Mouse (Mus musculus): Measurements from ENCODE around the gene Gm11099.

Gene Gm11099

DNA sequence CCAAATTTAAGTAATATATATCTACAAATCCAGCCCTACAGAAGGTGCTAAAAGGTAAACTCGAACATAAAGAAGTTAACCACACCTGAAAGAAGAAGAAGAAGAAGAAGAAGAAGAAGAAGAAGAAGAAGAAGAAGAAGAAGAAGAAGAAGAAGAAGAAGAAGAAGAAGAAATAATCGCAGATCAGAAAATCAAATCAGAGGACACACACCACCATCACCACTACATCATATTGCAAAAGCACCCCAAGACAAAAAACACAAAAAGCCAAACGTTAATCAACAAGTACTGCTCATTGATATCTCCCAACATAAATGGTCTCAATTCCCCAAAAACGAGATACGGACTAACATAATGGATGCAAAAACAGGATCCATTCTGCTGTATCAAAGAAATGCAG is at the start of gene Gm11099:
TSS of gene Gm11099 (plus strand) at position 301 of the 400 bp plus-strand sequence.
- CTCF ChIA-PET = no interaction called here

DNA sequence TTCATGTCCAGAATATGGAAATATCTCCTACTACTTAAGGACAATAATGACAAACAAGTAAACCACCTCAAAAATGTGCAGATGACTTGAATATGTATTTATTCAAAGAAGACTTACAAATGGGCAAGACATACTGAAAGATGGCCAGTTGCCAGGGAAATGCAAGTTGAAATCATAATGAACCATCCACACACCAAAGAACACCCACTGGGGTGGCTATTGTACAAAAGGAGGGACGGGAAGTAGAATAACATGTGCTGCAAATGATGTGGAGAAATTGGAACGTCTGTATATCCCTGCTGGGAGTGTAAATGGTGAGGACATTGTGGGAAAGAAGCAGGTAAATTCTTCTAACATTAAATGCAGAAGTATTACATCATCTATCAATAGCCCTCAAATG is 46.3 kb upstream of the Gm11099 start:
- CTCF ChIA-PET = no interaction called here

DNA sequence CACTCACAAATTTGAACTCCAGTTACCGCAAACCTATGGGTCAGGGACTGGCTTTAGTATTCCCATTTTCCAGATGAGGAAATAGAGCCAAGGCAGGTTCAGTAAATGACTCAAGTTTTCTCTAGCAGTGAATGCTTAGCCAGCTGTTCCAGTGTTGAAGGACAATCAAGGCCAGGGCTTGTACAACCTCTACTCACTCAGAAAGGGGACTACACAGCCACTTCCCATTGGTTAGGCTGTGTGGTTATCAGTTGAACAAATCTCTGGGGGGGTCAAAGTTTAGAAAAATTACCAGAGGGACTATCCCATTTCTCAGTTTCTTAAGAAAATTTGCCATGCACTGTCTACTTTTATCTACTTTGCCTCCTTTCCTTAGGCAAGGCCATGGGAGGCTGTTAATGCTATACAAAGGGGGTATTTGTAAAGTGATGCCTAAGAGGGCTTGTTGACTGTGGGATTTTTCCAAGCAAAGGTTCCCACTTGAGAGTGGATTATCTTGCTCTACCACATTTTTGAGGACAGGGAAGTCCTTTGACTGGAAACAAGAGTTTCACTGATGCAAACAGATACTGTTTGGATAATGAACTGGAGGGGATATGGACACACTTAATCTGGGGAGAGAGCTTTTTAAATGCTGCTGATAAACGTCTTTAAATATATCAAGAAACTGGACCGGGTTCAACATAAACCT is 30.2 kb upstream of the Gm11099 start:
- CTCF ChIA-PET = no interaction called here

DNA sequence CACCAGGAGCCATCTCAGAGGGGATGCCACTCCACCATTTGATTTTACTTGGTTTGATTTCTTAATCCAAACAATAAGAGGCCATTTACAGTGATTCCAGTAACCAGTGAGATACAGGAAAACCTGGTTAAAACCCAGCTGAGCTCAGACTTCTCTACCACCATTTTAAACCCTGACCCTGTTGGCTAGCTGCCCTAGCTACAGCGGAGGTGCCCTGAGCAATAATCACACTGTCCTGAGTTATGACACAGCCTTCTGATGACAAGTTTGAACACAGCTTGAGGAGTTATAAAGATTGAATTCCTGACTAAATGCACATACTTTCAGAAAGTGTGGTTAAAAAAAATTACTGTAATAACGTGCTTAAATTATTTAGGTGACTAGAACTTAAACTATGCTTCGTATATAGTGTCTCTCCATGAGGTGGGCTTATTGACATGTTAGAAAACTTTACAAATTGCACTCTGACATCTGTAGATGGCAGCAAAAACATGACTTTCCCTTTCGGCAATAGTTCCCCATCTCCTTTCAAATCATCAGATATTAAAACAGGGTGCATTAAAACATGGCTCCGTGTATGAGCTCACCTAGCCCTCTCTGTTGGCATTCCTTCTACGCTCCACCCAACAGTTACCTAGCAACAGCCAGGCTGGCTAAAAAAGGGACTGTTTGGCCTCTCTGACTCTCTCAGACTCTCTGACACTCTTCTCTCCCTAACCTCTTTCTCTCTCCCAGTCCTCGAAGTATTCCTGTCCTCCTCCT is 29.1 kb upstream of the Gm11099 start:
- CTCF ChIA-PET = no interaction called here

DNA sequence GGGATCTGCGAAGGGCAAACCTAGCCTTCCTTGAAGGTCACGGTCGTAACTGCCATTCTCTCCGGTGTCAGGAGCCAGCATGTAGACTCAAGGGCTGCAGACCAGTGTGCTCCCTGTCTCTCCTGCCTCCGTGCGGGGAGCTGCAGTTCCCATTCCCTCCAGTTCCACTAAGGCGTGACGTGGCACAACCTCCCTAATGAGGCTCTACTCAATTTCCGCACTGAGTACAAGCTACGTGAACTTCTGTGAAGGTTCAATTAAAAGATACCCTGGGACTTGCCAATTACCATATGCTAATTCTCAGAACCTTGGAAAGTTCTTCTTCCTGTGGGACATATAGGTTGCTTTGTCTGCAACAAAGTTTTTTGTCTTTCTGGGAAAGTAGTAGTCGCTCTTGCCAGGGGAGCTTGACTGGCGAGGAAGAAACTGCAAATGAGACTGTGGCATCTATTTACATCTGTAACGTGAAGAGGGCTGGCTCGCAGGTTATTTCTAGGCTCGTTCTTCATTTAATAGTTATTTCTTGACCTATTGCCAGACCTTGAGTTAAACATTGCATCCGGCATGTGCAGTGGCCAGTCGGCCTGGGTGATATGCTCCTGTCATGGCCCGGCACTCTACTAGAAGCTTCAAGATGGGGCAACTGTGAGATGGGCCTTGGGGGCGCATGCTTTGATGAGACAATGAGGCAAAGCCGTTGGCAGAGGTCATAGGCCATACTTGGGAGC is 26.8 kb upstream of the Gm11099 start:
- CTCF ChIA-PET = no interaction called here

DNA sequence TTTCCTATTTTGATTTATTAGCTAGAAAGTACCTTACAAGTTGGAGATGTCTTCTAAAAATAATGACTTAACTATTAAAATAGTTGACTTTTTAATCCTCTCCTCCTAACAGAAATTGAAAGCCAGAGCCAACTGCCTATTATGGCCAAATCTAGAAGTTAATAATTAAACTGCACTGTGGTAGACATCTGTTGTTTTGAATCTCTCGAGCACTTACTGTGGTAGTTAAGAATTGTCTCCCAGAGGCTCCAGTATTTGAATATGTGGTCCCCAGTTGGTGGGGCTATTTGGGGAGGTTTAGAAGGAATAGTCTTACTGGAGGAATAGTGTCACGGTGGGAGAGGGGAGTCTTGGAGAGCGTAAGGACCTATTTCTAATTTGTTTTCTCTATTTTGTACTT is 18.2 kb upstream of the Gm11099 start:
- CTCF ChIA-PET = no interaction called here

DNA sequence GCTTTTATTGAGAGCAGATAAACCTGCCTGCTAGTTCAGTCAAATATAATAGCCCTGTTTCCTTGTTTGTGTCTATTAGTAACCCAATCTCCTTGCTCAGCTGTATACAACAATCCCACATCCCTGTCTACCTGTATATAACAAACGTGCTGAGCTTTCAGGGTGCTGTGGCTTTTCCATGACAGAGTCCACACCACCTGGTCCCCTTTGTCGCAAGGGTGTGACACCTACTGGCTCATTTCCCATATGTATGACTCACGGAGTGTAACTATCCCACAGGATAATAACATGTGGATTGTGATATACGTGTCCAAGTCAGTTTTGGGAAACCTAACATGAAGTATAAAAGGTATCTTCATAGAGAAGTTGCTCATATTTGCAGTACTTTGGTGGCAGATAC is 16.8 kb upstream of the Gm11099 start:
- CTCF ChIA-PET = no interaction called here

DNA sequence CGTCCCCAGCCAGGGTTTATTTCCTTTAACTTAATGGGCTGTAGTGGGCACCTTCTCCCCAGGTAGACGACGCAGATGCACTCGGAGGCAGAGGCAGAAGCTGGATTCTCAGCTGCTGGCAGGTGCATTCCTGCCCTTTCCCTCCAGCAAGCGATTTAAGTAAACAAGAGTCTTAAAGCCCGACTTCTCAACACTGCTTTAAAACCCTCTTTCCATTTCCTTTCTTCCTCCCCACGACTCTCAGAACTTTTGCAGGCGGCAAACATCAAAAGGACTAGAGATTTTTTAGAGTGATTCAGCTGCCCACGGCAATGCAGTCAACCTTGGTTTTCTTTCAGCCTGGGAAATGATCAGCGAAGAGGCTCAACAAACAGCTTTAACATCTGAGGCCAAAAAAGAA is 14.7 kb upstream of the Gm11099 start:
- CTCF ChIA-PET = interaction anchor here (0.6 kb wide), 2 partner anchors 93 to 585 kb away, joined by 3 to 6 read pairs; no protein-coding TSS in a partner anchor

DNA sequence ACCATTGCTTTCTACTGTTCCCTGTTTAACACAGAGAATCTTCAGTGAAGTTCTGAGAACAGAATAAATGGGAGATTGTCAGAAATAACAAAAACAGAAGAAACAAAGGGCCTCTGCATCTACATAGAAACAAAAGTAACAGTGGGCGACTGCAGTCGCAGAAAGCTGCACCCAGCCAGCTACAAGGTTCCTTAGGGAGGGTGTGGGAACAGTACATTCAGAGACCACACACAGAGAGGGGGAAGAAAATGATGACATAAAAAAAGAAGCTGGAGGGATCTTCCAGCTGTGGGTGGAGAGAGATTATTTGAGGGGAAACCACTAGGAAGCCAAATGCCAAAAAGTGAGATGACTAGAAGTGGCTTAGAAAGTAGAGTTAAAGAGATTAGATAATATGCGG is 20.6 kb downstream of the Gm11099 start:
- CTCF ChIA-PET = no interaction called here

DNA sequence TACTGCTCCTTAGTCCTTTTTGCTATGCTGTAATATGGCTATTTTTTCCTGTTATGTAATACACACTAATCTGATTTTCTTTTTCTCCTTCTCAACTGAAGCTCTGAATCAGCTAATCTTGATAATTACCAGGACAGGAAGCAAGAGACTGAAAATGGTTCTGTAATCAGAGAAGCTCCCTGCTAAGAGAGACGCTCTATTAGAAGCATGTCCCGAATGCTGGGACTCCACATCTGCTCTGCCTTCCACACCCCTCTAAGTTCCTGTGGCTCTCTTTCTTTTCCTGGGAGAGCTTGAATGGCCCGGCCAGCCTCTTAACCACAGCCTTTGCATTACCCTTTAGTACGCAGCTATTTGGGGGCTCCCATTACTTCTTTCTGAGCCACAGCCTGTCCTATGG is 45.8 kb downstream of the Gm11099 start:
- CTCF ChIA-PET = no interaction called here

DNA sequence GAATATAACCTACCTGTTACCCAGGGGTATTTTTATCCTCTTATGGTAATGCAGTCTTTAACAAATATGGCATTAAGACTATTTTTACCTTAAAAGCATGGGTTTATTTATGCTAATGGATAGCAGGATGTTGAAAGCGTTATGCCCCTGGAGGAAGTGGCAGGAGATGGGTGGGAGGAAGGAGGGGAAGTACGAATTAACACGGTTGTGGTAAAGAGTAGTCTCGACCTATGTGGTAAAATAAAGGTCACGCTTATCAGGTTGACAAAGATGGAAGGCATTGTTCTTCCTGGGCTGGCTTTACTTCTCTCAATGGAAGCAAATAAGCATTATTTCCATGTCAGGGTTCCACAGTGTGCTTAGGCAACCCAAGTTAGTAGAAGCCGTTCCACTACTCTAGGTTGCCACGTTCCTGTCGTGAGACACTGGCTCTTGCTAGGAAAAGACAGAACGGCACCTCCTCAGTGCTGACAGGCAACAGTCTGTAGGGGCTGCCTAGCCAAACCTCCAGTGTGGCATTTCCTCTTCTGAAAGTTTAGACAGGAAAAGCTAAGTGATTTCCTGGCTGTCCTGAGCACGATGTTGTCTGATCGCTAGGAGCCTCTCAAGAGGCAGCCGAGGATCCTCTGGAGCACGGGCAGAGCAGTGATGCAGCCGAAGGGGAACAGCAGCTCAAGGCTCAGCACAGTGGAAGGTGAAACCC is 47.7 kb downstream of the Gm11099 start:
- CTCF ChIA-PET = no interaction called here

DNA sequence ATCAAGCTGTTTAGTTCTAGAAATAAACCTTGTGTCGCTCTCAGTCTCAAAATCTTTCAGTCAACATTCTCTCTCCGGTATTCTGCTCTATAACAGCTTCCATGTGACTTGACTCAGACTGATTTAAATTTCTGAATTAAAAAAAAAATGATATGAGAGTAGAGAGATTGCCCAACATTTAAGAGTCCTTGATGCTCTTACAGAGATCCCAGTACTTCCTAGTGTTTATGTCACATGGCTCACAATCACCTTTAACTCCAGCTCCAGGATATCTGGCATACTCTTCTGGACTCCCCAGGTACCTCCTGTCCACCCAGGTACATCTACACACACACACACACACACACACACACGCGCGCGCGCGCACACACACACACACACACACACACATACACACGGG is 53.1 kb downstream of the Gm11099 start:
- CTCF ChIA-PET = no interaction called here

DNA sequence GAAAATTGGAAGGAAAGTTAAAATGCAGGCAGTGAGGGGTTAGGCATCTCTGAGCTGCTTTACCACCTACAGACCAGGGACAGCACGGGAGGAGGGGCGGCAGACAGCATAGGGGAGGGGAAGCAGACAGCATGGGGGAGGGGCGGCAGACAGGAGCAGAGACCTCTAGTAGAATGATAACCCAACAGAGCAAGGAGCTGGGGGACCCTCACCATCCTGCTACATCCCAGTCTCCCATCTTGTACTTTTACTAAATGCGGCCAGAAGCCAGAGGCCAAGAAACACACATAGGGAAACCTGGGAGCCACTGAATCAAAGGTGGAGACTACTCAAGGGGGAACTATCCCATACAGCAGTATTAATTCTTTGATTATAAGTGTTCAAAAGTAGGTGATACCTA is 59.1 kb downstream of the Gm11099 start:
- CTCF ChIA-PET = no interaction called here

DNA sequence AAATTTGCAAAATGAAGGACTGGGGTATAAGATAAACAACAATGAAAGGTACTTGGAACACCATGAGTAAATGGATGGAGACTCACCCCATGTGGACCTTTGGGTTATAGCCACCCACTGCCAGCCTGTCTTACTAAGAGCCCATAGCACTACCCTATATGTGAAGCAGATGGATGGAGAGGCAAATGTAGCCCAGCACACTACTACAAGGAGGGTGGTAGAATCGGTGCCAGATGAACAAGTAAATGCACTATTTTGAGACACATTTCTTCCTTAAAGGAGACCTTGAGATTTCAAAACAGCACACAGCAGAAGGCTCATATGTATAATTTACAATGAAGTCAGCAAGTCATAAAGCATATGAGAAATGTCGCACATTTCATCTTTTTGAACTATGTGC is 66.3 kb downstream of the Gm11099 start:
- CTCF ChIA-PET = no interaction called here

DNA sequence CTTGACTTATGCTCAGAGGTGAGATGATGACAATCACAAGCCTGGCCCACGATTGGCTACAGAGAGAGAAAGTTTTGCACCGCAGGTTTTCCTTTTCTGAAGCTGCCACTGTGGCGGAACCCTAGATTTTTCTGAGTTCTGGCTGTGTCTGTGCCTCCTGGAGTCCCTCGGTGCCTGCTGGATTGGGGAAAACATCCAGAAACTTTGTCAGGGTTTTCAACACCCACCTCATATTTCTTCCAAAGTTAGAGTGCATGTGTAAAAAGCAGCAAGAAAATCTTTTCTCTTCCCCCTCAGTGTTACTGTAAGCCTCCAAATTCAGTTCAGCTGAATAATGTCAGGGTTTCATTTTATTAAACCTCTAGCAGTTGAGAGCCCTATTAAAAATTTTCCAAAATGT is 82.1 kb downstream of the Gm11099 start:
- CTCF ChIA-PET = no interaction called here

DNA sequence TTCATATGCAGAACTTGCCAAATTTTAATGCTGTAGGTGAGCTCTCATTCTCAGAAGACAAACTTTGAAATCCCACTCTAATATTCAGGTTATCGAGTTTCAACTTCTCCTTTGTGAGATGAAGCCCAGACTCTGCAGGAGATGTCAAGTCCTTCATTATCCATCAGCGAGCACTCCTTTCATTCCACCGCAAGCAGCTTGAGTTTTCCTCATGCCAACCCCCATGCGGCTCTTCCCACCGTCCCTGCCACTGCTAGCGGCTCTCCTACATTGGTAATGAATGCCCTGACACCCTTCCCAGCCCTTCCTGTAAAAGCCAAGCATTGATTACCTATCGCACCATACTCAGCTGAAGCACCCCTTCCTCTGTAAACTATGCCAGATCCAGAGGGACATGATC is 89.6 kb downstream of the Gm11099 start:
- CTCF ChIA-PET = no interaction called here

DNA sequence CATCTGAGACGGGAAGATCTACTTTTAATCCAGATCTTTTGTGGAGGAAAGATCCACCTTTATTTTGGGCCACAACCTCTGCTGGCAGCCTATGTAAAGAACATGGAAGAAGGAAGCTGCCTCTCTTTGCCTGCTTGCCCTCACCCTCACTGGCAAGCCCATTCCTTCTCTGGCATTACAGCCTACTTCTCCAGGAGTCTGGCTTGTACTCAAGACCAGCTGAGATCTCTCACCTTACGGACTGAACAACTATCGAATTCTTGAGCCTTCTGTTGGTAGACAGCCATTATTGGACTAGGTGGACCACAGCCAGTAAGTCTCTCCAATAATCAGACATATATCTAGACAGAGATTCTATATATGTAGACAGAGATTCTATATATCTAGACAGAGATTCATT is 92.9 kb downstream of the Gm11099 start:
- CTCF ChIA-PET = no interaction called here

DNA sequence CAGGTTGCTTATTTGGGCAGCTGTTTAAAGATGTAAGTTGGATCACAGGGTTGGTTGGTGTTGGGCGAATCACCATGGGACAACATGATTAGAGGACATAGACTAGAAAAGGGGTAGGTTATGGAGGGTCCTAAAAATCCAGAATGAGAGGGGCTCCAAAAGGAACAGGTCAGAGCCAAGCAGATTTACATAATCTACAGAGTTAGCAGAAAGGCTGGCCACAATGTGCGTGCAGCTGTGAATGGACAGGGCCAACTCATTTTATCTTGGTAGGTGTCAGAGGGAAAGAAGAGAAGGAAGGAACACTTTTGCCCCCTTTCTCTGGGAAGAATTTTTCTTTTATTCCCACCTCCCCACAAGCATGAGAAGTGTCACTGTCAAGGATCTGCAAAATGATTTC is 97.1 kb downstream of the Gm11099 start:
- CTCF ChIA-PET = no interaction called here

DNA sequence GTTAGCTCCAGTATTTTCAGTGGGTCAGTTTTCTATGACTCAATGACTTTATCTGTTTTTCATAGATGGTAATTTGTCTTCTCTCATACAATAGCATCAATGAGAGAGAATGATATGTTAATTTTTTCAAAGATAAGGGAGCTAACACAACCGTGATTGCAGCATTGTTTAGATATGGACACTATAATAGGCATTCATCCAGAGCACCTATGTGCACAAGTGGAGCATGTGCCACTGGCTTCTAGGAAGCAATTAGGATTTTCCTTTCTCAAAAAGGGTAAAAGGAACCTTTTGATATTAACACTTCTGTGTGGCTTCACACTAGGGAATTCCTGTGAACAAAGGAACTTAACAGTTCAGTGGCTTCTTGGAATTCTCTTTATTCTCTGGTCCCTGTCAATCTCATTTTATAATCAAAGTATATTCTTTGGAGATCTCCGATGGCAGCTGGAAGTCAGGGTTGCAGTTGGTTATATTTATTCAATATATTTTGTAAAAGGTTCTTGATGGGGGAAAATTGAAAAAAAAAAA is 97.6 kb downstream of the Gm11099 start:
- CTCF ChIA-PET = no interaction called here
